Mouse (Mus musculus) adrenal gland, adult 18-20 months (tissue): ENCODE results near the gene Chst12. TPM values are rescaled to one million over a fixed set of nuclear protein-coding genes. Genes with fewer than 3 reads are reported as not detected.

Experiments used
- DNase-seq, 2 experiments: peaks; one replicate each; pipeline ENCODE4 v3.0.0; 2021 to 2022; ENCODE audit warnings: low spot score in 2 of 2
- total RNA-seq, 2 experiments: library from RNA; stranded (reverse); gene quantifications; 1 replicate in 1 of 2; 2 replicates in 1 of 2; pipeline ENCODE4 v1.2.3; 2021

Gene Chst12
- total RNA-seq, 2 experiments from 2014 or later = 6.3 to 10.6 TPM

- no peak for DNase-seq
Measured at GRCm38 (mm10) chr5:140570223-140570870, 65.0 kb downstream of the Chst12 start.

GRCm38 (mm10) chr5:140571201-140571600 is 65.9 kb downstream of the Chst12 start:
- no peak for DNase-seq

- peak in 1 of 2 experiments; percentile 56 for DNase-seq
Measured at GRCm38 (mm10) chr5:140571673-140572072, 66.3 kb downstream of the Chst12 start.

DNA sequence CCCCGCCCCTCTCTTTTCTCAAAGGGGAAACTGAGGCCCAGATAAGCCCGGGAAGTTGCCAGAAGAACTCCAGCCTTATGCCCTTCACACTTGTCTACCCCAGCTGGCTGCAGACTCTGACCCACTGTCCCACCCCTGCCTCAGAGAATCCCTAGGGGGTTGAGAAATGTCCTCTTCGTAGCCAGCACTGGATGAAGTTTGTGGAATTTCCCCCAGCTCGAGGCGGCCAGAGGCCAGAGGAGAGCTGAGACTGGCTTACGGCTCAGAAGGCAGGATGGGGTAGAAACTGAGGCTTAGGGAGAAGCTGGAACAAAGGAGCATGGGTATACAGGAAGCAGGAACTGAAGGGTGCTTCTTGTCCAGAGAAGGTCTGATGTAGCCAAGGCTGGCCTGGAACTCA is 67.3 kb downstream of the Chst12 start:
- DNase-seq = no peak

Other genes with a start within 250 kb of the Chst12 start
- gene Mad1l1, start 184.0 kb upstream of the Chst12 start, total RNA-seq = 10 to 100 TPM; 11.4 to 12.9 TPM
- 10 to 100 TPM; 13.5 to 17.6 TPM for gene Nudt1, start 183.9 kb upstream of the Chst12 start, total RNA-seq
- gene Mrm2, start 173.7 kb upstream of the Chst12 start, total RNA-seq = 10 to 100 TPM; 13.3 to 14.8 TPM
- 10 to 100 TPM; 13.8 to 13.9 TPM for gene Snx8, start 116.3 kb upstream of the Chst12 start, total RNA-seq
- gene Eif3b, start 86.2 kb upstream of the Chst12 start, total RNA-seq = 100 to 1,000 TPM; 162 to 184 TPM
- gene Gm4869, start 59.9 kb upstream of the Chst12 start, total RNA-seq = under 1 TPM; 0.13 to 0.16 TPM
- gene Grifin, start 59.5 kb downstream of the Chst12 start, total RNA-seq = not detected
- 10 to 100 TPM in 1 of 2 experiments, 1 to 10 TPM in 1; 9.8 to 12.3 TPM for gene Lfng, start 101.8 kb downstream of the Chst12 start, total RNA-seq
- 10 to 100 TPM; 26.5 to 70.6 TPM for gene Ttyh3, start 143.5 kb downstream of the Chst12 start, total RNA-seq
- gene Iqce, start 196.8 kb downstream of the Chst12 start, total RNA-seq = 10 to 100 TPM; 11.4 to 14.3 TPM
- gene Brat1, start 199.5 kb downstream of the Chst12 start, total RNA-seq = 10 to 100 TPM; 12.7 to 14.9 TPM
- gene Amz1, start 218.6 kb downstream of the Chst12 start, total RNA-seq = 1 to 10 TPM in 1 of 2 experiments, under 1 TPM in 1; 0.17 to 1.5 TPM